Mouse (Mus musculus): ENCODE data around the gene Kif3a.
"Not testable (repeated sequence)": the region's sequence is repeated elsewhere in the genome, so short reads cannot be mapped to it uniquely, and the experiment has no call there.

Kif3a gene

DNA sequence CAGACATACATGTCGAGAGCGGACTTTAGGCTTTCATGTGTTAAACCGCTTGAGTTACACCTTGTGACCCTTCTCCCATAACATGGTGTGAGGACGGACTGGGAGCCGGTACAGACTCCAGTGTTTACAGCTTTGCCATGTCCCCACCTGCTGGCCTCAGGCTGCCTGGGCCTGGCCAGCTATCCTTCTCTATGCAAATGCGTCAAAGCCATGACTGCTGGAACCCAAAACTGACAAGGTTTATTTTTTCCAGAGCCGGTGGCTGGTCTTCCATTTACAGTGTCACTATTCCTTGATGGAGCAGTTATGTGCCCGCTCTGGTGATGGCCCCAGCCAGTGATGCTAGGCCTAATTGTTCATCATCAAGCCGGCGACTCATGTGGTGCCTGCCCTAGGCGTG is 26.0 kb upstream of the Kif3a start:
- DNase-seq (ENCODE audit: extremely low read depth, low read depth, low spot score) = no peak

DNA sequence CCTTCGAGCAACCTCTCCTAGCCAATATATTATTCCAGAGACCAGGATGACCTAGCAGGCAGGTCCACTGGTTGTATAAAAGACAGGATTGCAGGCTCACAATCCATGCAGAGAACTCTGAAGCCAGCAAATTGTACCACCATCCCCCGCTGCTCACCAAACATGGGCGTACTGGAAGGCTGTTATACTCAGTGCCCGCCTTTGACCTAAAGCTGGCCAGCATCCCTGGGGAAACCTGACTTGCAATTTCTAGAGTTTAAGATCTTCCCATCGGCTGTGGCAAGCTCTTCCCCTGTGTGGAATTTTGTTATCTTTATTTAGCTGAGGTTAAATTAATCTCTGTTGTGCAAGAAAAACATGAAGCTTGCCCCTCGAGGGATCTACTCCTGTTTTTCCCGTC is 24.2 kb upstream of the Kif3a start:
- peak; percentile 37 for DNase-seq (ENCODE audit: extremely low read depth, low read depth, low spot score)

DNA sequence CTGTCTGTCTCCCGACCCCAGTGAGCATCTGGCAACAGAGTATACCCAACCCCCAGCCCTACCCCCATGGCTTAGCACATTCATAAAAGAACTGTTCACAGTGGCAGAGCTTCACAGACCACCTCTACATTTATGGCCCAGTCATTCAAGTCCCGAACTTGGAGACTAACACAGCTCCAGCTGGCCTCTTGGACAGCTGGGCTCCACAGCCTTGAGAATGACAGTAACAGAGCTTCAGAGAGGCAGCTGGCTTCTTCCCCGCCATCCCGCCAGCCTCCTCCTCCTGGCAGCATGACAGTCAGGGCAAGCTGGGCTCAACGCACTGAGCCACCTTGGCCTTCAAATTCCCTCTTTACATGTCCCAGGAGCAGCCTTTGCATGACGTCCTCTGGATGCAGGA is 20.9 kb upstream of the Kif3a start:
- no peak for DNase-seq (ENCODE audit: extremely low read depth, low read depth, low spot score)

DNA sequence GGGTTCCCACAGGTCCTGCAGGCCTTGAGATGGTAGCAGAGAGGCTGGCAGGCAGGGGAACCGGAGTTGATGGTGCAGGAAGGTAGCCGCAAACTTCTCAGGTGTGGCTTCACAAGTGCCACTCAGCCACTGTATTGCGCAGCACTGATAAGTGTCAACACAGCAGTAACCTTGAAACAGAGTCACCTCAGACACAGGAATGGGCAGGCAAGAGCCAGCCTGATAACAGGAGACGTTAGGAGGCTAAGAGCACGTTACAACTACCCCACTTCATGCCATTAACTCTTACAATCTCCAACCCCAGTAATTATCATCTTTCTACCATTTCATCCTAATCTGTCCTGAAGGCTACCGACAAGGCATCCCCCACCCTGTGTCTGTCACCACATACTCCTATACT is 19.6 kb upstream of the Kif3a start:
- no peak for DNase-seq (ENCODE audit: extremely low read depth, low read depth, low spot score)

DNA sequence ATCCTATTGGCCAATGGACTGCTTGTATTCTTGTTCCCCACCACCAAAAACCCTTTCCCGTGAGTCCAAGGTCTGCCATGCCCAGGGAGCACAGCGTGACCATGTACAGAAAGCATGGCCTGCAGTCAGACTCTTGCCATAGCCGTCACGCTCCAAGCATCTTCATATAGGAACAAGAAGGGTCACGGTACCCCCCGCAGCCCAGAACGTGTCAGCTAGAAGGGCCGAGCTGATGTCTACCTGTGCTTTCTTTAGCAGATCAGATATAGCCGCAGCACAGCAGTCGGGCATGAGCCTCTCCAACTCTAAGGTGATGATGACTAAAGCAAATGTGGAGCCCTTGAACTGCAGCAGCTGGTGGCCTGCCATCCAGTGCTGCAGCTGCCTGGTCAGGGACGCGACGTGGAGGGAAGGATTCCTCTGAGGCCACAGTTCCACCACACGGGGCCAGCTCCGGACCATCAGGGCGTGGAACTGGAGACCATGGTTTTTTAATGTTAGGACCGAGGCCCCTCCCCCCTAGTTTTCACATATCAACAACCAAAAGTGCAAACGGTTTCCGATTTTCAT is 19.1 kb upstream of the Kif3a start:
- DNase-seq (ENCODE audit: extremely low read depth, low read depth, low spot score) = no peak

DNA sequence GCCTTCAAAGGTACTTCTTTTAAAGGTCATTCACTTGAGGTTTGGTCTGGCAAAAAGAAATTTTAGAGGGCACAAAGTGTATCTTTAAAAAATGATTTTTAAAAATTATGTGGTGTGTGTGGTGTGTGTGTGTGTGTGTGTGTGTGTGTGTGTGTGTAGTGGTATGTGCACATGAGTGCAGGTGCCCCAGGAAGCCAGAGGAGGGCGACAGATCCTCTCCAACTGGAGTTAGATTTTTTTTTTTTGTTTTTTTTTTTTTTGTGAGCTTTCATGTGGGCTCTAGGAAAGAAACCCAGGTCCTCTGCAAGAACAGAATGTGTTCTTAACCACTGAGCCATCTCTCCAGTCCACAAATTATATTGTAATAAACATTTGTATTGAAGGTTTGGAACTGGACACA is 16.5 kb upstream of the Kif3a start:
- no peak for DNase-seq (ENCODE audit: extremely low read depth, low read depth, low spot score)

DNA sequence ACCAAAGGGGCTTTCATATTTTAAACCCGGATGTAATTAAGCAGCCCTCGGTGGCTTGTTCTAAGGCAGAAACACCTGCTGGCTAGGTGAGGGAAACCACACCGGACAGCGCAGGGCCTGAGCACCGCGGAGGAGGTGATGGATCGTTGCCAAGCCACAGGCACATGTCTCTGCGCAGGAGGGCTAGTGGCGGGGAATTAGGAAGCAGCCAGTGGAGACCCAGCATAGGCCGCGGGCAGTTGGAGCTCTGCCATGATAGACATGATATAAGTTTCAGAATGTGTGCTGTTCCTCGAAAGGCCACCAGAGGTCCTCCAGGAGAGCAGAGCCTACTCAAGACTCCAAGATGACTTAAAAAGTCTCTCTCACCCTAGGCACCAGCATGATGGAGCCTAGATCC is 15.4 kb upstream of the Kif3a start:
- peak; percentile 23 for DNase-seq (ENCODE audit: extremely low read depth, low read depth, low spot score)

DNA sequence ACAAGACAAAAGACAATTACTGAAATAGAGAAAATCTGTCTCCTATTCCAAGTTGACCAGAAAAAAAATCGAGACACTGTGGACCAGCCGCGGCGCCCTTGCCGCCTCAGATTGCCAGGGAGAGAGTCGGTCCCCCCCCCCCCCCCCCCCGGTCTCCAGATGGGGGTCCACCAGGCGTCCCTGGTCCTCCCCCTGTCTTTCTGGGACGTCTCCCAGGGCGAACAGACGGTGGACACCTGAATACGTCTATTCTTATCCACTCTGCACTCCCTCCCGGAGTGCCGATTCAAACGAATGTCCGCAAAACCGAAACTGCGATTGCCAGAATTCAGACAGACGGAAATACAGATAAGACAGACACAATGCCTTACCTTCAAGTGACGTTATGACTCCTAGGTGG is 10.7 kb upstream of the Kif3a start:
- DNase-seq (ENCODE audit: extremely low read depth, low read depth, low spot score) = not testable (repeated sequence)

DNA sequence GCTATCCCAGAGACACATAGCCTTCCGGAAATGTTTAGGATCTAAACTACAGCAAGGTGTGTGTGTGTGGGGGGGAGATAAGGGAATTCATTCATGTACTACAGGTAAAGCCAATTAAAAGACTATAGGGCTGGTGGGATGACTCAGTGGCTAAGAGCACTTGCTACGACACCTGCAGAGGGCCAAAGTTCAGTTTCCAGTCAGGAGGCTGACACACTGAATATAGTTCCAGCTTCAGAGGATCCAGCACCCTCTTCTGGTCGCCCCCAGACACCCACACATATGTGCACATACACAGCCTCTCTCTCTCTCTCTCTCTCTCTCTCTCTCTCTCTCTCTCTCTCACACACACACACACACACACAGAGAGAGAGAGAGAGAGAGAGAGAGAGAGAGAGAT is 9.2 kb upstream of the Kif3a start:
- not testable (repeated sequence) for DNase-seq (ENCODE audit: extremely low read depth, low read depth, low spot score)

DNA sequence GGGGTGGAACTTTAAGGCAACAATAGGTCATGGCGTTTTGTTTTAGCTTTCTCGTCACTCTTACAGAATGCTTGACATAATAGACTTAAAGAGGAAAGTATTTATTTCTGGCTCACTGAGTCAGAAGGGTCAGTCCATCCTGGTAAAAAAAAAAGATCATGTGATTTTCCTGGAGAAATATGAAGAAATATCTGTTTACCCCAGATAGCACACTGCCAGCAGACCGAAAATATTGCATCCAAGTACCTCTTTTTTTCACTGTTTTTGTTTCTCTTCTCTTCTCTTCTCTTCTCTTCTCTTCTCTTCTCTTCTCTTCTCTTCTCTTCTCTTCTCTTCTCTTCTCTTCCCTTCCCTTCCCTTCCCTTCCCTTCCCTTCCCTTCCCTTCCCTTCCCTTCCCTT is 7.2 kb upstream of the Kif3a start:
- DNase-seq (ENCODE audit: extremely low read depth, low read depth, low spot score) = not testable (repeated sequence)

DNA sequence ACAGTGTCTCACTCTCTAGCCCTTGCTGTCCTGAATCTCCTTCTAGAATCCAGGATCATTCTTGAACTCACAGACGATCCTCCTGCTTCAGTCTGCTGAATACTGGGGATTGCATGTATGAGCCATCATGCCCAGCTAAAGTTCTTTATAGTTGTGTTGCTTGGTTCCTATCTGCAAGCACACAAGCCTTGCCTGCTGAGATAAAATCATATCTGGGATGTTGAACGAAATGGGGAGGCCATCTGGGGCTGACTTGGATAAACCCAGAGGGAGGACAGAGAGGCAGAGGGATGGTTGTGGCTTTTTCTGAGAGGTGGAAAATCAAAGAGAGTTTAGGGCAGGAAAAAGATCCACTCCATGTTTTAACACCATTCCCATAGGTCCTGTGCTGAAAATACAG is 5.2 kb upstream of the Kif3a start:
- DNase-seq (ENCODE audit: extremely low read depth, low read depth, low spot score) = no peak

DNA sequence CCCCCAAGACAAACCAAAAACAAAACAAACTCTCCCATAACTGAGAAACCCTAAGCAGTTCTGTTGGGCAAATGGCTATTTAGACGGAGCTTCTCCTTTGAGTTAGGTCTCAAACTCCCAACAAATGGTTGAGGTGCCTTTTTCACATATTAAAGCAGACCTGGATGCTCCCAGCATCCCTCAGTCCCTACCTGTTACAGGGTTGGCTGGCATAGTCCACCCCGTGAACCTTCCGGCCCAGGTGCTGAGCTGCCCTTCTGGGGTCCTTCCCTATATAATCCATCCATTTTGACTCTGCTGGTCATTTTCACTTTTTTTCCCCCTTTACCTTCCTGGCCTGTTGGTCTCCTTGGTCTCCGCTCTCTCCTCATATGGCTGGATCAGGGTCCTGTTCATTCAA is 533 bp upstream of the Kif3a start:
- no peak for DNase-seq (ENCODE audit: extremely low read depth, low read depth, low spot score)

DNA sequence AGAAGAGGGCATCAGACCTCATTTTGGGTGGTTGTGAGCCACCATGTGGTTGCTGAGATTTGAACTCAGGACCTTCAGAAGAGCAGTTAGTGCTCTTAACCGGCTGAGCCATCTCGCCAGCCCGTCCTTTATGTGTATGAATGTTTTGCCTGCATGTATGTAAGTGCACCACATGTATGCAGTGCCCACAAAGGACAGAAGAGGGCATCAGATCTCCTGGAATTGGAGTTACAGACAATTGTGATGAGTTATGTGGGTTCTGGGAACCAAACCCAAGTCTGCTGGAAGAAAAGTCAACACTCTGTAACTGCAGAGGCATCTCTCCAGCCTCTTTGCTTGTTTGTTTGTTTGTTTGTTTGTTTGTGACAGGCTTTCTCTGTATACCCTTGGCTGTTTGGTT is 13.4 kb downstream of the Kif3a start:
- DNase-seq (ENCODE audit: extremely low read depth, low read depth, low spot score) = no peak

DNA sequence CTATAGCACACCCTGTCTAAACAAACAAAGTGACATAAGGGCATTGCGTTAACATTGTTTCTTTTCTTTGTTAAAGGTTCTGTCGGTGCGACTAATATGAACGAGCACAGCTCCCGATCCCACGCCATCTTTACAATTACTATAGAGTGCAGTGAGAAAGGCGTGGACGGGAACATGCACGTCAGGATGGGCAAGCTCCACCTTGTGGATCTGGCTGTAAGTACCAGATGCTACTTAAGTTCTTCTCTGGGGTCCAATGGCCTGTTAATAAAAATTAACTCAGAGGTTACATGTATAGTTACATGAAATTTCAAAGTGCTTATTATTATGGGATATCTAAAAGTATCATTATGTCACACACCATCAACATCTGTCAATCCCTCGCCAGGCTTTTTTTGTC is 16.0 kb downstream of the Kif3a start:
- DNase-seq (ENCODE audit: extremely low read depth, low read depth, low spot score) = no peak

DNA sequence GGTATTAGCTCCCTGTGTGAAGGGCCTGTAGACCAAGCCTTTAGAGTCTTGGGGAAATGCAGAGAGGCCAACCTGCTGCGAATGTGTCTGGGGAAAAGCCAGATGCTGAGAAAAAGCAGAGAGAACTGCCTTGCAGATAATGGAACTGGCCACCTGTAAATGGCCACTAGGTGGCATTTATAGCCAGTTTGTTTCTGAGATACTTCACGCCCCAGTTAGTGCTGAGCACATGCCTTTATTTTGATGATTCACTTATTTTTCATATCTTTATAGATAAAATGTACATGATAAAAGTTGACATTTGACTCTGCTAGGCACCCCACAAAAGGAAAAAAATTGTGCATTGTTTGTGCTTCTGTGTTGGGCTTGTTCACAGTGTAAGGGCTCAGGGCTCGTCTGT is 17.7 kb downstream of the Kif3a start:
- no peak for DNase-seq (ENCODE audit: extremely low read depth, low read depth, low spot score)

DNA sequence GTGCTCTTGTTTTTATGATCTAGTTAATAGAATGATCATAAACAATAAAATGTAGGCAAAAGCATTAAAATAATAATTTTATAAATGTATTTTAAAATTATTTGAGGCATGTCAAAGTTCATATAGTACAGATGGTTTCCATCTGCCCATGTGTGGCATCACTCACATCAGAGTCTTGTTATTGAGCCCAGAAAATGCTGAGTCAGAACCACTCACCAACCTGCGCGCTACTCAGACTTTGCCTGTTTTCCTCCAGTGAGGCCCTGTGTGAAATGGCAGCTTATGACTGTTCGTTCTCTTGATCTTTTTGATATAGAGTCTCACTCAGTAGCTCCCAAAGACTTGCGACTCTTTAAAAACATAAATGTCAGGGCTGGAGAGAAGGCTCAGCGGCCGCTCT is 18.3 kb downstream of the Kif3a start:
- DNase-seq (ENCODE audit: extremely low read depth, low read depth, low spot score) = no peak

DNA sequence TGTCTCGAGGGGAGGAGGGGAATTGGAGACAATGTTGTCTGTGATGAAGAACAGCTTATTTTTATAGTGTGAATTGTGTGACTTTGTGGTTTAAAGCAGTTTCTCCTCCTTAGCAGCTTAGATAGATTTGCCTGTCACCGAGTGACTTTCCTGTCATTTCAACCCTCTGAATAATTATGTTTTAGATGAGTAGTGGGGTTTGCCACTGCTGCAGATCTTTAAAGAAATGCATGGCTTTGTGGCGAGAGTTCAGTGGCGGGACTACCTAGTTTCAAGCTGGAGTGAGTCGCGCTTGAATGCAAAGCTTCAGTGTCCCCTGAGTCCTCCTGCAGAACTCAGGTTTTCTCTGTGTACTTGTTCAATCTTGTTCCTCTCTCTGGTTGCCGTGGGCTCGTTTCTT is 21.1 kb downstream of the Kif3a start:
- DNase-seq (ENCODE audit: extremely low read depth, low read depth, low spot score) = no peak

DNA sequence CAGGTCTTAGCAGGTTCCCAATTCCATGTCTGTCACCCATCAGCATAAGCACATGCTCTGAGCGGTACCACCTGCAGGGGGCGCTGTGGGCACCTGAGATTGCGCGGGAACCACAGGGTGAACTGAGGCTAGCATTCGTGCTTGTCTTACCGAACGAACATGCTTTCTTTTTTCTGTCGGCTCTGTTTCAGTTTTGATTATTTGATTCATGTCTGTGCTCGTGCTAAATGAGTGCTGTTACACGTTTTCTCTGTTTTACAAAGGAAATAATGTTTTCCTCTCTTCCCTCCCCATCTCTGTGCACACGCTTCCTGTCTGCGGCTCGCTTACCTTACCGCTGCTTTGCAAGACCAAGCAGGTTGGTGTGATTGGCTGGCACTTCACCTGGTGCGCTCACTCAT is 23.2 kb downstream of the Kif3a start:
- DNase-seq (ENCODE audit: extremely low read depth, low read depth, low spot score) = no peak

DNA sequence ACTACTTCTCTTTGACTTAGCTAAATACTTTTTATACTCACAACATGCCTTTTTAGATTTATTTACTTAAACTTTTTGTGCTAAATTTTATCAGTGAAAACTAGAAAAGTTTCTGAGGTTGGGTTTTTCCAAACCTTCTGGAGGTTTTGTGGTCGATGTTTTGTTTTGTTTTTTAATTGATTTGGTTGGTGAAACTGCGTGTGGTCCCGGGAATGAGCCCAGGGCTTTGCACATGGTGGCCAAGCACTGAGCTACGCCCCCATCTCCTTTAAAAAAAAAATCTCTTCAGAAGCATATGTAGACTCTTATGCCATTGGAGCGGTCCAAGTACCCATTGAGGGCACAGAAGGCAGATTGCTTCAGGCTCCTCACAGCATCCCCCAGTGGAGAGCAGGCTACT is 23.9 kb downstream of the Kif3a start:
- DNase-seq (ENCODE audit: extremely low read depth, low read depth, low spot score) = no peak

DNA sequence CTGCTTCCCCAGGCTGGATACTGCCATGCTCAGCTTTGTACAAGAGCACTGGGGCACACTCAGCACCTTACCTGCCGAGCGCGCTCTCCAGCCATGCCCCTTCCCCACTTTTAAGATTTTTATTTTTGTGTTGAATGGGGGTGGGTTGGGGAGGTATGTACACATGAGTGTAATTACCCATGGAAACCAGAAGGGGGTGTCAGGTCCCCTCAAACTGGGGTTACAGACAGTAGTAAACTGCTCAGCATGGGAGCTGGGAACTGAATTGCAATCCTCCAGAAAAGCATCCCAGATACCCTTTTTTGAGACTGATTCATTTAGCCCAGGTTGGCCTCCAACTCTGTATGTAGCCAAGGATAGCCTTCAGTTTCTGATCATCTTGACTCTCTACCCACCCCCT is 37.8 kb downstream of the Kif3a start:
- DNase-seq (ENCODE audit: extremely low read depth, low read depth, low spot score) = no peak

DNA sequence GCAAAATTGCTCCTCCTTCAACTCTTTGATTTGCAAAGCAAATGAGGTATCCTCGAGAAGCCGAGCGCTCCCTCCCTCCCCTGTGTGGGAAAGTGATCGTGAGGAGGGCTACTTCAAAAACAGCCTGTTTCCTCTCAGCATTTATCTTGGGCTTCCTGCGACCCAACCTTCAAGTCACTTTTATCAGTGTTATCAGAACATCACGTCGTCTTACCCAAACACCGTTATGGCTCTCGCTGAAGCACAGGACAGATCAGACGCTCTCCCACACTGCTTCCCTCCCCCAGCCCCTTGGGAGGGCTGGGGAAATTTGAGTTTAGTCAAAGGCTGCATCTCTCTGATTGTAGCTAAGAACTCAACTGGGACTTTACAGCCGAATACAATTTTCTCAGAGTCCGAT is 38.4 kb downstream of the Kif3a start:
- DNase-seq (ENCODE audit: extremely low read depth, low read depth, low spot score) = no peak

DNA sequence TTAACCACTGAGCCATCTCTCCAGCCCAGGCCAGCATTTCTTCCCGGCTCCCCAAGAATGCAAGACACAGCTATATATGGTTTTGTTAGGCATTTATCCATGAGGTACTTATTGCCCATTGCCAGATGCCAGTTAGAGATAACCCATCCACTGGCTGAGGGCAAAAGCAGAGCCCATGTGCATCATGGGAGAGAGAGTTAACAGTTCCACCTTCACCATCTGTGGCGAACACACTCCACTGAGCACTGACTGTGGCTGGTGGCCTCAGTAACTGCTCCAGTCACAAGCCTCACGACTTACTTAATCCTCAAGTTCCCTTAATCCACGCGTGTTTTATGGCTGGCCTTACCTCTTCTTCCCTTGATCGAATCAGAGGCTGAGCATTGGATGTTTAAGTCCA is 42.1 kb downstream of the Kif3a start:
- no peak for DNase-seq (ENCODE audit: extremely low read depth, low read depth, low spot score)

DNA sequence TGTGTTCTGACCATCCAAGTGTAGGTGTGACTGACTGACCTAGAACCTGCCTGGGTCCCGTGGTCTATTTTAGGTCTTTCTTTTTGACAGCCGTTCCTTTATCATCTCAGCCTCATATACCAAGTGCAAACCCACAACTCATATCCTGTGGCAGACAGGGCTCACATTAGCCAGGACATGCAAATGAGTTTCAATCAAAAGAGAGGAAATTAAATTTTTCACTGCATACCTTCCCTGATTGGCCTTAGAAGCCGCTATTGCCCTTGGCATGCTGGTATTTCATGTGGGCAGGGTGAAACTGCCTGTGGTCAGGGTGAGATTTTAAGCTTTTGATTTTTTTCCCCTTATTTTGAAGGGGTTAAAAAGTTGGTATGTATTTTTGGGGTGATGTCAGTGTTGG is 42.5 kb downstream of the Kif3a start:
- DNase-seq (ENCODE audit: extremely low read depth, low read depth, low spot score) = no peak

DNA sequence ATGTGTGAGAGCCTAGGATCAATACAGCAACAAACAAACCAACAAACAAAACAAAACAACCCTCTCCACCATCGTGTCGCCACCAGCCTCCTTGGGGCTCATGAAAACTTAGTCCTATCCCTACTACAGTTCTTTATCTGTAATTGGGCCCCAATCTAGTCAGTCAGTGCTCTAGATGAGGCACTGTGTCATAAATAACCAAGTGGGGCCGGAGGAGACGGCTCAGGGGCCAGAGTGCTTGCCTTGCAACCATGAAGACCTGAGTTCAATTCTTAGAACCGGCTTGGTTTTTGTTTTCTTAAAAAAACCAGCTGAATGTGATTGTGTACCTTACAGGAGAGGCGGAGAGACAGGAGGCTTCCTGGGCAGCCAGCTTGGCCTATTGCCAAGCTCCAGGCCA is 48.0 kb downstream of the Kif3a start:
- DNase-seq (ENCODE audit: extremely low read depth, low read depth, low spot score) = no peak

Data from fat pad, adult 2 months (tissue).